Mouse (Mus musculus) embryonic facial prominence, embryonic 14.5 days (tissue): Measurements from ENCODE around the gene Dnttip2. TPM values are rescaled to one million over a fixed set of nuclear protein-coding genes. Genes with fewer than 3 reads are reported as not detected.
A peak's percentile ranks its signal among the peaks of the same experiment; 100 is the strongest.

Source experiments
- ATAC-seq: fragments of 200-750 bp; cut with Nextera tagmentation; 2 replicates; pipeline ENCODE4 v1.8.0; 2017; ENCODE audit warnings: low read depth, moderate number of reproducible peaks, moderate TSS enrichment
- DNase-seq: peaks from one replicate; pipeline ENCODE4 v3.0.0-alpha.2; 2015; ENCODE audit warnings: low spot score
- H3K27ac ChIP-seq: fragments of 300-500 bp; sonication (generic); replicated peaks from 2 replicates; pipeline ENCODE4 v1.5.1; 2014; ENCODE audit warnings: low read depth, mild to moderate bottlenecking, low read length, moderate library complexity
- H3K27me3 ChIP-seq: fragments of 300-500 bp; sonication (generic); replicated peaks from 2 replicates; pipeline ENCODE4 v1.6.1; 2014; ENCODE audit warnings: low read length; ENCODE audit not compliant: control insufficient read depth, insufficient read depth
- H3K36me3 ChIP-seq: fragments of 300-500 bp; sonication (generic); 2 replicates; pipeline ENCODE4 v1.6.1; 2014; ENCODE audit warnings: low read length, mixed read lengths; ENCODE audit not compliant: control insufficient read depth, insufficient read depth
- H3K4me1 ChIP-seq: fragments of 300-500 bp; sonication (generic); 2 replicates; pipeline ENCODE4 v1.6.1; 2014; ENCODE audit warnings: antibody characterized with exemption, low read length; ENCODE audit not compliant: control insufficient read depth, insufficient read depth
- H3K4me2 ChIP-seq: fragments of 300-500 bp; sonication (generic); 2 replicates; pipeline ENCODE4 v1.6.1; 2014; ENCODE audit warnings: low read depth, mild to moderate bottlenecking, low read length, moderate library complexity, mixed read lengths
- H3K4me3 ChIP-seq: fragments of 300-500 bp; sonication (generic); 2 replicates; pipeline ENCODE4 v1.5.1; 2014; ENCODE audit warnings: low read depth, mild to moderate bottlenecking, low read length
- H3K9ac ChIP-seq: fragments of 300-500 bp; sonication (generic); 2 replicates; pipeline ENCODE4 v1.6.1; 2014; ENCODE audit warnings: low read depth, mild to moderate bottlenecking, low read length, moderate library complexity, mixed read lengths
- H3K9me3 ChIP-seq: fragments of 300-500 bp; sonication (generic); 2 replicates; pipeline ENCODE4 v1.6.1; 2016; ENCODE audit warnings: low read length; ENCODE audit not compliant: control insufficient read depth
- WGBS: fragments of 180-500 bp; shearing (Covaris S2); extraction: QIAGEN DNeasy Blood & Tissue Kit; methylation state at CpG from one replicate; pipeline ENCODE4 v1.1.7; 2014; 5-methylcytosine and 5-hydroxymethylcytosine counted together
- polyA plus RNA-seq: library from polyadenylated mRNA; unstranded; fragments of >200 nt; fragmentation: Nextera tagmentation; extraction: Ambion mirVana; gene quantifications from 2 replicates; pipeline ENCODE4 v1.2.1, GENCODE M21; 2014

Dnttip2 gene
- polyA plus RNA-seq, 1 experiment from 2014 or later, result 61.8 TPM

GRCm38 (mm10) chr3:122293954-122294850, 20.0 kb downstream of the Dnttip2 start, which contains the start of gene Bcar3:
Gene Bcar3, plus strand, starts transcription at chr3:122294136.
- Histone ChIP-seq H3K36me3 (no peaks in the 10 kb centered on the region), H3K4me2 (peak within 1 kb of the TSS; percentile 63), H3K9me3 (no peaks in the 10 kb centered on the region), H3K9ac (peak within 1 kb of the TSS; percentile 87), H3K27ac (peak within 1 kb of the TSS; percentile 96), H3K27me3 (no peaks in the 10 kb centered on the region), H3K4me3 (peak within 1 kb of the TSS; percentile 81), H3K4me1 (0 out of 2 replicates have a peak, but pooled peaks cover 5% of the 10 kb centered on the region)
- ATAC-seq (peak; percentile 85), DNase-seq (peak; percentile 99)
- WGBS, result 3% methylated on average over 31 of the region's 37 CpGs

- Histone ChIP-seq H3K4me3 (no peak overlapping the region), H3K4me2 (no peak overlapping the region), H3K27ac (no peak overlapping the region), H3K4me1 (0 out of 2 replicates have a peak, but pooled peaks cover 5% of the 10 kb centered on the region), H3K9ac (no peak overlapping the region), H3K27me3 (no peaks in the 10 kb centered on the region), H3K36me3 (no peaks in the 10 kb centered on the region), H3K9me3 (no peaks in the 10 kb centered on the region)
- 9% methylated on average over 5 of the region's 5 CpGs for WGBS
- ATAC-seq (no peak), DNase-seq (peak; percentile 85)
Observed at GRCm38 (mm10) chr3:122295511-122295910, 21.3 kb downstream of the Dnttip2 start.

GRCm38 (mm10) chr3:122296979-122297378, 22.8 kb downstream of the Dnttip2 start:
- DNase-seq (no peak), ATAC-seq (no peak)
- H3K4me1 ChIP-seq, result 0 out of 2 replicates have a peak, but pooled peaks cover 15% of the 10 kb centered on the region
- no peaks in the 10 kb centered on the region for H3K27me3 ChIP-seq
- H3K4me3 ChIP-seq, result no peak overlapping the region
- no peaks in the 10 kb centered on the region for H3K36me3 ChIP-seq
- no peak overlapping the region for H3K9ac ChIP-seq
- no peak overlapping the region for H3K27ac ChIP-seq
- no peak overlapping the region for H3K4me2 ChIP-seq
- H3K9me3 ChIP-seq, result no peaks in the 10 kb centered on the region
- WGBS, result 57% methylated on average over 5 of the region's 5 CpGs

- Histone ChIP-seq H3K27me3 (no peaks in the 10 kb centered on the region), H3K4me2 (no peak overlapping the region), H3K9ac (no peak overlapping the region), H3K4me1 (0 out of 2 replicates have a peak, but pooled peaks cover 10% of the 10 kb centered on the region), H3K27ac (0 out of 2 replicates have a peak overlapping the region, but pooled peaks have one; percentile 25), H3K4me3 (no peak overlapping the region), H3K9me3 (no peaks in the 10 kb centered on the region), H3K36me3 (no peaks in the 10 kb centered on the region)
- peak; percentile 30; the same call in 1 of the 2 replicates for ATAC-seq
- peak; percentile 80 for DNase-seq
- 49% methylated on average over 9 of the region's 9 CpGs for WGBS
Observed at GRCm38 (mm10) chr3:122300983-122301919, 27.1 kb downstream of the Dnttip2 start.

GRCm38 (mm10) chr3:122304560-122304959, 30.4 kb downstream of the Dnttip2 start:
- ATAC-seq, result no peak
- no peak overlapping the region for H3K4me3 ChIP-seq
- WGBS, result 78% methylated on average over 4 of the region's 4 CpGs
- H3K27ac ChIP-seq, result no peak overlapping the region
- no peaks in the 10 kb centered on the region for H3K36me3 ChIP-seq
- no peaks in the 10 kb centered on the region for H3K9me3 ChIP-seq
- H3K4me1 ChIP-seq, result 0 out of 2 replicates have a peak, but pooled peaks cover 10% of the 10 kb centered on the region
- H3K9ac ChIP-seq, result no peak overlapping the region
- DNase-seq, result no peak
- H3K27me3 ChIP-seq, result no peaks in the 10 kb centered on the region
- no peak overlapping the region for H3K4me2 ChIP-seq

- DNase-seq (no peak), ATAC-seq (no peak)
- H3K4me1 ChIP-seq, result no peaks in the 10 kb centered on the region
- no peaks in the 10 kb centered on the region for H3K27me3 ChIP-seq
- H3K4me3 ChIP-seq, result no peak overlapping the region
- no peak overlapping the region for H3K4me2 ChIP-seq
- no peak overlapping the region for H3K9ac ChIP-seq
- no peaks in the 10 kb centered on the region for H3K9me3 ChIP-seq
- H3K36me3 ChIP-seq, result no peaks in the 10 kb centered on the region
- WGBS, result 59% methylated on average over 4 of the region's 4 CpGs
- no peak overlapping the region for H3K27ac ChIP-seq
Observed at GRCm38 (mm10) chr3:122307894-122308671, 33.9 kb downstream of the Dnttip2 start.

- no peaks in the 10 kb centered on the region for H3K9me3 ChIP-seq
- no peak overlapping the region for H3K9ac ChIP-seq
- H3K4me3 ChIP-seq, result no peak overlapping the region
- no peaks in the 10 kb centered on the region for H3K27me3 ChIP-seq
- H3K27ac ChIP-seq, result no peak overlapping the region
- ATAC-seq (no peak), DNase-seq (no peak)
- WGBS, result 15% methylated on average over 5 of the region's 6 CpGs
- H3K4me1 ChIP-seq, result no peaks in the 10 kb centered on the region
- no peaks in the 10 kb centered on the region for H3K36me3 ChIP-seq
- H3K4me2 ChIP-seq, result no peak overlapping the region
Observed at GRCm38 (mm10) chr3:122308981-122309380, 34.8 kb downstream of the Dnttip2 start.

- WGBS, result 24% methylated on average over 2 of the region's 2 CpGs
- no peak for ATAC-seq
Observed at GRCm38 (mm10) chr3:122312078-122312477, 37.9 kb downstream of the Dnttip2 start.

More at GRCm38 (mm10) chr3:122312078-122312477, 37.9 kb downstream of the Dnttip2 start:
- Histone ChIP-seq H3K4me2 (no peak overlapping the region), H3K27ac (no peak overlapping the region), H3K4me1 (no peaks in the 10 kb centered on the region), H3K9ac (no peak overlapping the region), H3K9me3 (no peaks in the 10 kb centered on the region), H3K4me3 (no peak overlapping the region), H3K27me3 (no peaks in the 10 kb centered on the region), H3K36me3 (no peaks in the 10 kb centered on the region)
- DNase-seq, result peak; percentile 73
